Mouse (Mus musculus) MEL (cell line): ENCODE results near the gene Nccrp1. TPM values are rescaled to one million over a fixed set of nuclear protein-coding genes. Genes with fewer than 3 reads are reported as not detected.

Experiments used
- DNase-seq: peaks from one replicate; pipeline ENCODE4 v3.0.0; 2011; ENCODE audit warnings: low read depth, low spot score
- H3K27ac ChIP-seq: 2 replicates; pipeline ENCODE4 v1.5.1; 2012; ENCODE audit warnings: low read depth, mild to moderate bottlenecking, control low read depth, low read length, moderate library complexity; ENCODE audit not compliant: control insufficient read depth
- H3K27me3 ChIP-seq, 2 experiments: fragments of 150-350 bp in 1 of 2; sonication (generic) in 1 of 2; 2 replicates each; pipeline ENCODE4 v1.6.1; 2012; ENCODE audit warnings: low read length in 2 of 2, mild to moderate bottlenecking in 2 of 2, improper control_type of control experiment in 1 of 2, moderate library complexity in 1 of 2; ENCODE audit not compliant: insufficient read depth in 2 of 2, control insufficient read depth in 1 of 2
- H3K36me3 ChIP-seq, 2 experiments: 2 replicates each; pipeline ENCODE4 v1.6.1; 2012 to 2014; ENCODE audit warnings: low read length in 2 of 2, improper control_type of control experiment in 1 of 2, inconsistent platforms in 1 of 2, mild to moderate bottlenecking in 1 of 2; ENCODE audit not compliant: insufficient read depth in 2 of 2, control insufficient read depth in 1 of 2
- H3K4me1 ChIP-seq, 2 experiments: fragments of 150-350 bp in 1 of 2; sonication (generic) in 1 of 2; 2 replicates each; pipeline ENCODE4 v1.6.1; 2012; ENCODE audit warnings: low read length in 2 of 2, improper control_type of control experiment in 1 of 2, mild to moderate bottlenecking in 1 of 2; ENCODE audit not compliant: insufficient read depth in 2 of 2, control insufficient read depth in 1 of 2
- H3K4me3 ChIP-seq, 2 experiments: fragments of 150-350 bp in 1 of 2; sonication (generic) in 1 of 2; 2 replicates each; pipeline ENCODE4 v1.5.1; 2012; ENCODE audit warnings: low read depth in 2 of 2, low read length in 2 of 2, mild to moderate bottlenecking in 2 of 2, moderate library complexity in 2 of 2, control low read depth in 1 of 2, improper control_type of control experiment in 1 of 2; ENCODE audit not compliant: control insufficient read depth in 1 of 2, insufficient read depth in 1 of 2
- H3K79me2 ChIP-seq: 2 replicates; pipeline ENCODE4 v1.6.1; 2012; ENCODE audit warnings: mild to moderate bottlenecking, low read length, moderate library complexity; ENCODE audit not compliant: control insufficient read depth, poor library complexity, insufficient read depth
- H3K9ac ChIP-seq: 2 replicates; pipeline ENCODE4 v1.6.1; 2012; ENCODE audit warnings: low read depth, mild to moderate bottlenecking, control low read depth, low read length, moderate library complexity; ENCODE audit not compliant: control insufficient read depth, poor library complexity, severe bottlenecking
- H3K9me3 ChIP-seq: fragments of 150-350 bp; sonication (generic); replicated peaks from 2 replicates; pipeline ENCODE4 v1.6.1; 2012; ENCODE audit warnings: mild to moderate bottlenecking, low read length, improper control_type of control experiment, moderate library complexity; ENCODE audit not compliant: insufficient read depth
- CTCF ChIP-seq, 3 experiments: IDR thresholded peaks in 2 of 3; conservative IDR thresholded peaks in 1 of 3; 2 replicates each; pipeline ENCODE4 v1.5.1; 2011 to 2012; ENCODE audit warnings: low read length in 3 of 3, low read depth in 2 of 3, mild to moderate bottlenecking in 2 of 3, improper control_type of control experiment in 1 of 3, inconsistent platforms in 1 of 3, mixed read lengths in 1 of 3, moderate library complexity in 1 of 3; ENCODE audit not compliant: control insufficient read depth in 1 of 3, insufficient read depth in 1 of 3, poor library complexity in 1 of 3, severe bottlenecking in 1 of 3
- ELF1 ChIP-seq: IDR thresholded peaks from 2 replicates; pipeline ENCODE4 v1.6.1; 2014; ENCODE audit warnings: low read depth, mild to moderate bottlenecking, inconsistent platforms, low read length, improper control_type of control experiment, moderate library complexity
- EP300 ChIP-seq, 2 experiments: IDR thresholded peaks; 2 replicates each; pipeline ENCODE4 v1.6.1; 2011; ENCODE audit warnings: improper control_type of control experiment in 2 of 2, low read length in 2 of 2, low read depth in 1 of 2, mild to moderate bottlenecking in 1 of 2
- ETS1 ChIP-seq: IDR thresholded peaks from 2 replicates; pipeline ENCODE4 v1.6.1; 2012; ENCODE audit warnings: low read depth, mild to moderate bottlenecking, inconsistent platforms, low read length, improper control_type of control experiment, moderate library complexity
- GABPA ChIP-seq: IDR thresholded peaks from 2 replicates; pipeline ENCODE4 v1.6.1; 2012; ENCODE audit warnings: low read depth, mild to moderate bottlenecking, inconsistent platforms, low read length, improper control_type of control experiment, moderate library complexity
- HCFC1 ChIP-seq: IDR thresholded peaks from 2 replicates; pipeline ENCODE4 v1.6.1; 2012; ENCODE audit warnings: low read depth, mild to moderate bottlenecking, inconsistent platforms, low read length, improper control_type of control experiment, moderate library complexity
- JUND ChIP-seq: IDR thresholded peaks from 2 replicates; pipeline ENCODE4 v1.6.1; 2011; ENCODE audit warnings: low read depth, mild to moderate bottlenecking, improper control_type of control experiment, low read length
- MAFK ChIP-seq: IDR thresholded peaks from 2 replicates; pipeline ENCODE4 v1.6.1; 2011; ENCODE audit warnings: low read depth, mild to moderate bottlenecking, low read length, improper control_type of control experiment, borderline replicate concordance
- MAX ChIP-seq: IDR thresholded peaks from 2 replicates; pipeline ENCODE4 v1.6.1; 2011; ENCODE audit warnings: low read length, improper control_type of control experiment
- MAZ ChIP-seq: IDR thresholded peaks from 2 replicates; pipeline ENCODE4 v1.6.1; 2012; ENCODE audit warnings: low read depth, mild to moderate bottlenecking, inconsistent platforms, low read length, improper control_type of control experiment
- MEF2A ChIP-seq: IDR thresholded peaks from 2 replicates; pipeline ENCODE4 v1.6.1; 2014; ENCODE audit warnings: low read depth, mild to moderate bottlenecking, inconsistent platforms, low read length, improper control_type of control experiment; ENCODE audit not compliant: poor library complexity, insufficient replicate concordance, severe bottlenecking; ENCODE audit errors: extremely low read depth
- MXI1 ChIP-seq: IDR thresholded peaks from 2 replicates; pipeline ENCODE4 v1.6.1; 2011; ENCODE audit warnings: mild to moderate bottlenecking, low read depth, low read length, improper control_type of control experiment
- MYB ChIP-seq: IDR thresholded peaks from 2 replicates; pipeline ENCODE4 v1.6.1; 2011; ENCODE audit warnings: mild to moderate bottlenecking, low read depth, low read length, improper control_type of control experiment
- RAD21 ChIP-seq: IDR thresholded peaks from 2 replicates; pipeline ENCODE4 v1.6.1; 2011; ENCODE audit warnings: mild to moderate bottlenecking, low read depth, low read length, improper control_type of control experiment
- SIN3A ChIP-seq: IDR thresholded peaks from 2 replicates; pipeline ENCODE4 v1.6.1; 2012; ENCODE audit warnings: low read length, improper control_type of control experiment, inconsistent platforms
- TAL1 ChIP-seq: IDR thresholded peaks from 2 replicates; pipeline ENCODE4 v1.6.1; 2012; ENCODE audit warnings: mild to moderate bottlenecking, inconsistent platforms, low read length, moderate library complexity, mixed read lengths
- TCF12 ChIP-seq: IDR thresholded peaks from 2 replicates; pipeline ENCODE4 v1.6.1; 2014; ENCODE audit warnings: low read depth, mild to moderate bottlenecking, inconsistent platforms, low read length, improper control_type of control experiment, moderate library complexity
- UBTF ChIP-seq: IDR thresholded peaks from 2 replicates; pipeline ENCODE4 v1.6.1; 2012; ENCODE audit warnings: low read depth, mild to moderate bottlenecking, inconsistent platforms, low read length, improper control_type of control experiment, moderate library complexity, borderline replicate concordance; ENCODE audit not compliant: insufficient read depth
- USF2 ChIP-seq, 2 experiments: IDR thresholded peaks; 2 replicates each; pipeline ENCODE4 v1.6.1; 2011 to 2012; ENCODE audit warnings: improper control_type of control experiment in 2 of 2, low read length in 2 of 2, borderline replicate concordance in 1 of 2, inconsistent platforms in 1 of 2, low read depth in 1 of 2, mild to moderate bottlenecking in 1 of 2; ENCODE audit not compliant: insufficient read depth in 1 of 2
- ZNF384 ChIP-seq: IDR thresholded peaks from 2 replicates; pipeline ENCODE4 v1.6.1; 2012; ENCODE audit warnings: low read depth, mild to moderate bottlenecking, inconsistent platforms, low read length, improper control_type of control experiment
- polyA plus RNA-seq, 2 experiments: library from polyadenylated mRNA; stranded (reverse) in 1 of 2; unstranded in 1 of 2; fragments of >175 nt in 1 of 2; fragments of >200 nt in 1 of 2; gene quantifications; 2 replicates each; pipeline versions ENCODE4 v1.2.1 to v1.2.4; 2012; ENCODE audit warnings: low replicate concordance in 2 of 2, low read depth in 1 of 2; ENCODE audit not compliant: insufficient read length in 2 of 2, insufficient read depth in 1 of 2, missing spikeins in 1 of 2
- total RNA-seq: library from RNA; depleted of rRNA; stranded (reverse); fragments of 300-350 nt; gene quantifications from 2 replicates; pipeline ENCODE4 v1.2.3, GENCODE M21; 2012

Gene Nccrp1
- total and polyA plus RNA-seq, 3 experiments: not detected

GRCm38 (mm10) chr7:28555939-28556535 lies 9.0 kb upstream of the Nccrp1 start:
- H3K9me3 ChIP-seq: no peaks in the 10 kb centered on the region
- no peaks in the 10 kb centered on the region for H3K36me3 ChIP-seq
- H3K27ac ChIP-seq: no peak overlapping the region
- no peak for TF ChIP-seq MAX
- TF ChIP-seq JUND: no peak
- no peak for TF ChIP-seq GABPA
- TF ChIP-seq HCFC1: no peak
- TF ChIP-seq MAFK: no peak
- TF ChIP-seq RAD21: no peak
- no peak for TF ChIP-seq ELF1
- no peak for TF ChIP-seq ZNF384
- H3K9ac ChIP-seq: no peak overlapping the region
- no peak for DNase-seq
- no peaks in the 10 kb centered on the region for H3K79me2 ChIP-seq
- 0 out of 4 replicates have a peak, but pooled peaks cover 0 to under 1% of the 10 kb centered on the region in 2 experiments for H3K27me3 ChIP-seq
- no peaks in the 10 kb centered on the region for H3K4me1 ChIP-seq
- H3K4me3 ChIP-seq: no peak overlapping the region

GRCm38 (mm10) chr7:28553076-28553475 lies 6.0 kb upstream of the Nccrp1 start:
- no peaks in the 10 kb centered on the region for H3K36me3 ChIP-seq
- no peak for DNase-seq
- no peaks in the 10 kb centered on the region for H3K79me2 ChIP-seq
- H3K4me3 ChIP-seq: no peak overlapping the region
- peaks cover 0 to 2% of the 10 kb centered on the region in 2 experiments; a peak in 1 of 4 replicates for H3K27me3 ChIP-seq
- TF ChIP-seq MAZ: no peak
- H3K4me1 ChIP-seq: no peaks in the 10 kb centered on the region
- no peak overlapping the region for H3K9ac ChIP-seq
- no peak overlapping the region for H3K27ac ChIP-seq
- no peaks in the 10 kb centered on the region for H3K9me3 ChIP-seq

GRCm38 (mm10) chr7:28547628-28548027 lies 574 bp upstream of the Nccrp1 start:
- 0 out of 4 replicates have a peak, but pooled peaks cover 0 to 3% of the 10 kb centered on the region in 2 experiments for H3K4me1 ChIP-seq
- H3K27me3 ChIP-seq: peaks cover 0 to 2% of the 10 kb centered on the region in 2 experiments; a peak in 1 of 4 replicates
- TF ChIP-seq SIN3A: no peak
- TF ChIP-seq TCF12: no peak
- TF ChIP-seq EP300 (IDR thresholded peaks at IDR 0.05; ENCODE audit: low read depth in 1 of 2, low read length in 2 of 2): no peak
- TF ChIP-seq TAL1: no peak
- TF ChIP-seq UBTF: no peak
- no peak for TF ChIP-seq JUND
- TF ChIP-seq MXI1: no peak
- no peak for TF ChIP-seq MAZ
- no peak for TF ChIP-seq MYB
- TF ChIP-seq MEF2A: no peak
- no peak for TF ChIP-seq ETS1
- no peak for TF ChIP-seq USF2 (IDR thresholded peaks at IDR 0.05; ENCODE audit: borderline replicate concordance in 1 of 2, insufficient read depth in 1 of 2, low read depth in 1 of 2, low read length in 2 of 2)
- no peak for TF ChIP-seq CTCF (IDR thresholded peaks at IDR 0.05 in 2 of 3, conservative IDR thresholded peaks at IDR 0.05 in 1 of 3; ENCODE audit: control insufficient read depth in 1 of 3, insufficient read depth in 1 of 3, low read depth in 2 of 3, low read length in 3 of 3, poor library complexity in 1 of 3, severe bottlenecking in 1 of 3)
- H3K9ac ChIP-seq: 0 out of 2 replicates have a peak overlapping the region, but pooled peaks have one; percentile 3
- no peak overlapping the region for H3K4me3 ChIP-seq
- H3K79me2 ChIP-seq: no peaks in the 10 kb centered on the region
- no peaks in the 10 kb centered on the region for H3K36me3 ChIP-seq
- H3K27ac ChIP-seq: no peak overlapping the region
- peak; percentile 16 for DNase-seq
- H3K9me3 ChIP-seq: no peaks in the 10 kb centered on the region
